Mouse (Mus musculus) cerebellum, adult 2 months (tissue): ENCODE results near the gene Lhx3. TPM values are rescaled to one million over a fixed set of nuclear protein-coding genes. Genes with fewer than 3 reads are reported as not detected.
A peak's percentile ranks its signal among the peaks of the same experiment; 100 is the strongest.

Experiments
- DNase-seq, 2 experiments: peaks; one replicate each; pipeline ENCODE4 v3.0.0; 2021
- H3K27ac ChIP-seq: fragments of 200-500 bp; 2 replicates; pipeline ENCODE4 v1.5.1; 2012; ENCODE audit warnings: low read length, control low read depth, inconsistent platforms; ENCODE audit not compliant: insufficient read depth
- H3K27me3 ChIP-seq: fragments of 200-500 bp; 2 replicates; pipeline ENCODE4 v1.6.1; 2012; ENCODE audit warnings: inconsistent platforms, mild to moderate bottlenecking, low read length, moderate library complexity; ENCODE audit not compliant: control insufficient read depth, insufficient read depth
- H3K4me1 ChIP-seq: fragments of 200-500 bp; 2 replicates; pipeline ENCODE4 v1.6.1; 2011; ENCODE audit warnings: low read length; ENCODE audit not compliant: control insufficient read depth, insufficient read depth
- H3K4me3 ChIP-seq: fragments of 200-500 bp; replicated peaks from 2 replicates; pipeline ENCODE3; 2011; ENCODE audit warnings: mild to moderate bottlenecking, low read depth, low read length, control low read depth; ENCODE audit not compliant: insufficient read depth
- CTCF ChIP-seq: fragments of 200-500 bp; IDR thresholded peaks from 2 replicates; pipeline ENCODE4 v1.5.1; 2011; ENCODE audit warnings: low read depth, mild to moderate bottlenecking, control low read depth, low read length, moderate library complexity, borderline replicate concordance; ENCODE audit not compliant: insufficient read depth
- POLR2A ChIP-seq: fragments of 200-500 bp; IDR thresholded peaks from 2 replicates; pipeline ENCODE4 v1.6.1; 2011; ENCODE audit warnings: low read length, control low read depth, borderline replicate concordance; ENCODE audit not compliant: insufficient read depth
- WGBS: fragments of 180-500 bp; shearing (Covaris S2); methylation state at CpG from one replicate; pipeline ENCODE4 v1.1.7; 2018; 5-methylcytosine and 5-hydroxymethylcytosine counted together
- polyA plus RNA-seq: library from polyadenylated mRNA; depleted of rRNA; stranded (reverse); fragments of >200 nt; gene quantifications from 2 replicates; pipeline ENCODE4 v1.2.3, GENCODE M21; 2012

Lhx3 gene
- polyA plus RNA-seq, 1 experiment, result 1.3 TPM

DNA sequence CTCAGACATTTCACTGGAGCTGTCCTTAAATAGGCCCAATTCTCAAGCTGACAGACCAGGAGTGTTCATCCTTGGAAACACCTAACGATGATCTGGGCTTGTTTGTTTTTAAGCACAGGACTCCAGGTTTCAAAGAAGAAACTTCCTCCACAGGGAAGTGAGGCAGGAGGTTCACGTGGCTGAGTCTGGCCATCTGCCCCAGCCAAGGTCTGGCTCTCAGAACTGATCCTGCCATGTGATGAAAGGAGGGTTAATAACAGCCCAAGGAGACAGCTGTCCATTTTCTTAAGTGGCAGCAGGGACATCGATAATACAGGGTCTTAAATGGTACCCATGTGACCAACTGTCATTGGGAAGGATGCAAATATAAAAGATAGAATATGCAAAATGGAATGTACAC is 1.5 kb upstream of the Lhx3 start:
- Histone ChIP-seq H3K27me3 (no peaks in the 10 kb centered on the region), H3K4me3 (no peak overlapping the region), H3K4me1 (no peaks in the 10 kb centered on the region; the same call in 1 of the 2 replicates), H3K27ac (no peak overlapping the region)
- TF ChIP-seq CTCF (no peak), POLR2A (no peak)
- WGBS, result 28% methylated on average over 3 of the region's 3 CpGs
- no peak for DNase-seq

DNA sequence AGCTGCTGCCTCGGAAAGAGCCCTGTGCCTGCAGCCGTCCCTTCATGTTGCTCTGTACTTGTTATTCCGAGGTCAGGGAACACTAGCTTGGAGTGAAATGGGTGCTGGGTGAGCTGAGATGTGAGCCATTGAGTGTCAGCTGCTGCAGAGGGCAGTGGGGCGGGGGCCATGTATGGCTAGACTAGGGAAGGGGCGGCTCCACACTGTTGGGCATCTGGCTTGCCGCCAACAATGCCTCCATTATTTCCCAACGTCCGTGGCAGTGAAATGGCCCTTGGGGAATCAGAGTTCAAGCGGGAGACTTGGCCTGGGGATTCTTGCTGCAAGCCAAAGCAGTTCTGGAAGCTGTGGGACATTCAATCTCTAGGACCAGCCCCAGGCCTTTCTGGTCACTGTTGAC is 530 bp downstream of the Lhx3 start:
- no peak overlapping the region for H3K4me3 ChIP-seq
- TF ChIP-seq CTCF (no peak), POLR2A (no peak)
- no peak overlapping the region for H3K27ac ChIP-seq
- 41% methylated on average over 9 of the region's 9 CpGs for WGBS
- DNase-seq, result no peak
- no peaks in the 10 kb centered on the region for H3K4me1 ChIP-seq
- H3K27me3 ChIP-seq, result no peaks in the 10 kb centered on the region

DNA sequence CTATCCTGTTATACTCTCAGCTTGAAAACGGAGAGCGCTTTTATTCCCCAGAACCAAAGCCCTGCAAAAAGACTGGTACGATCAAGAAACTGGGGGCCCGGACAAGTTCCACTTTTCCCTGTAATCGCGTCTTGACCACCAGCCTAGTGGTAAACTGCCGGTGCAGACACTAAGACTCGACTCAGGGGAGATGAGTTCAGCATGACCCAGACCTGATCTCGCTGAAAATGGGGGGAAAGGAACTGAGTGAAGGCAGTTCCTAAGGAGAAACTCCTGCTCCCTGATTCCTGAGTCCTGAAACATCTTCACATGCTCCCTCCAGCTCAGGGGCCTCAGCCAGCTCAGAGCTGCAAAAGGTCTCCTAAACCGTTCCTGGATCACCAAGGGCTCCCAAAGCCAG is 2.3 kb downstream of the Lhx3 start:
- TF ChIP-seq CTCF (no peak), POLR2A (no peak)
- Histone ChIP-seq H3K4me3 (no peak overlapping the region), H3K27me3 (no peaks in the 10 kb centered on the region), H3K27ac (no peak overlapping the region), H3K4me1 (no peaks in the 10 kb centered on the region)
- DNase-seq, result no peak
- 85% methylated on average over 10 of the region's 10 CpGs for WGBS

DNA sequence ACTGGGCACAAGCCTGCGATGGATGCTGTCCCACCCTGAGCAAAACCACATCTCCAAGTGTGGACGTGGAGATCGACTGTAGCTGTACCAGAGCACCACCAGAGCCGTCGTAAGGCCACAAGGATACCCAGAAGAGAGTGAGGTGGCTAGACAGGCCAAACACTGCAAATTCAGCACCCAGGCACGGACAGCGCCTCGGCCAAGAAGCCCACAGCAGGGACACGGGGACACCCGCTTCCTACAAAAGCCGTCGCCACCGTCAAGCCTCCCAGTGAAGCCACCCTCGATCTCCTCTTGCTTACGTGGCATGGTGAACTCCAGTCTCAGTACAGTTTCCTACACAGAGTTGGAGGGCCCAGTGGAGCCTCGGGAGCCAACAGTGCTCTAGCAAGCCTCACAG is 3.0 kb downstream of the Lhx3 start:
- WGBS, result 80% methylated on average over 16 of the region's 16 CpGs
- H3K27me3 ChIP-seq, result no peaks in the 10 kb centered on the region
- no peak for DNase-seq
- H3K4me1 ChIP-seq, result no peaks in the 10 kb centered on the region
- H3K4me3 ChIP-seq, result no peak overlapping the region
- no peak overlapping the region for H3K27ac ChIP-seq
- TF ChIP-seq POLR2A (no peak), CTCF (no peak)

DNA sequence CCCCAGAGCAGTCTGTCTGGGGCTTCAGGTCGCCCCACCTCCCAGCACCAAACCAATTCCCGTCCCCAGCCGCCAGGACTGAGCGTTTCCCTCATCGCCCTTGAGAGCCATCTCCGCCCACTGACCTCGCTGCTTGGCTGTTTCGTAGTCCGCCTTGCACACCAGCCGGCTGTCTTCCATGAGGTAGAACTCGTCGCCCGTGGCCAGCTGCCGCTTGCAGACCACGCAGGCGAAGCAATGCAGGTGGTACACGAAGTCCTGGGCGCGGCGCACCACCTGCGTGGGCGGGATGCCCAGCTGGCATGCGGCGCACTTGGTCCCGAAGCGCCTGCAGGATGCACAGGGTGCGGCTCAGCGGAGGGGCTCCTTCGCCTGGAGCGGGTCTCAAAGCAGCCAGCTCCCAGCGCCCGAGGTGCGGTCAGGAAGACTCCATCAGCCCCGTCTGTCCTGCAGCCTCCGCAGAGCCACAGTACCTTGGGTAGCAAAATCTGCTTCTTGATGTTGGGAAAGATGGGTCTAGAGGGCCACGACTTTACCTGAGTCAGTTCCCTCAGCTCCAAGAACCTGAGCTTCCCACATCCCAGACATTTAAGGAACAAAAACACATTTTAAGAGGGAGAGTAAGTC is 5.1 kb downstream of the Lhx3 start:
- Histone ChIP-seq H3K27me3 (no peaks in the 10 kb centered on the region), H3K27ac (no peak overlapping the region), H3K4me3 (peak overlapping the region; percentile 46), H3K4me1 (no peaks in the 10 kb centered on the region)
- peak; percentile 28 to 44 for DNase-seq
- TF ChIP-seq CTCF (no peak), POLR2A (no peak)
- WGBS, result 5% methylated on average over 36 of the region's 36 CpGs

DNA sequence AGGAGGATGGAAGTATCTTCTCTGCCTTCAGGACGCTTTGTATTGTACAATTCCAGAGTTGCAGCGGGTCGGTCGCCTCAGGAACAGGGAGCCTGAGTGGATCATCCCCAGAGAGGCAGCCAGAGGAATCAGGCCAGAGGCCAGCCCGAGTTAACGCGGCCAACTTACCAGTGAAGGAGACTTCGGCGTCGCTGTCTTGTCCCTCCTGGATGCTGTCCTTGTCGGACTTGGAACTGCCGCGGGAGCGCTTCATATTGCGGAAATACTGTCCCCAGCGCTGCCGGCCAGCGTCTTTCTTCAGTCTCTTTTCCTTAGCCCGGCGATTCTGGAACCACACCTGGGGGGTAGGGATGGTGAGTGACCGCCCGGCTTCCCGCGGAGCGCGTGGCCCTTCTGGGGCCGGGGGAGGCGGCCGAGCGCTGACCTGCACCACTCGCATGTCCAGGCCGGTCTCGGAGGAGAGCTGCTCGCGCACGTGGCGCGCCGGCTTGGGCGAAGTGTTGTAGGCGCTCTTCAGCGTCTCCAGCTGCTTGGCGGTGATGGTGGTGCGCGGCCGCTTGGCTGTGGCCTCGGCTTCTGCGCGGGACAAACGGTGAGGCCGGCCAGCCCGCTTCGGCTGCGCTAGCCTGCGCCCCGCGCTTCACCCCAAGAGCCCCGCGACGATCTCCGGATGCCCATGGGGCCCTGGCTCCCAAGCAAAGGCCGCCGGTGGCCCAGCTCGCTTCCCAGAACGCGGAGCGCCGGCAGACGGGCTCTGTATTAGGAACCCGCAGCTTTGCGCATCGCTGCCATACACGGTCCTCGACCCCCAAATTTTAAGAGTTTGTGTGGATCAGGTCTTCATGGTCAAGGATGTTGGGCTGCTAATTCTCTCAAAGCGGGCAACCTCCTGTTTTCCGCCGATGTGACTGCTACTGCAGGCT is 5.9 kb downstream of the Lhx3 start:
- 2% methylated on average over 76 of the region's 77 CpGs for WGBS
- Histone ChIP-seq H3K27me3 (no peaks in the 10 kb centered on the region), H3K27ac (no peak overlapping the region), H3K4me1 (no peaks in the 10 kb centered on the region), H3K4me3 (peak overlapping the region; percentile 46)
- TF ChIP-seq POLR2A, result no peak
- no peak for TF ChIP-seq CTCF
- peak in 1 of 2 experiments; percentile 36 for DNase-seq

DNA sequence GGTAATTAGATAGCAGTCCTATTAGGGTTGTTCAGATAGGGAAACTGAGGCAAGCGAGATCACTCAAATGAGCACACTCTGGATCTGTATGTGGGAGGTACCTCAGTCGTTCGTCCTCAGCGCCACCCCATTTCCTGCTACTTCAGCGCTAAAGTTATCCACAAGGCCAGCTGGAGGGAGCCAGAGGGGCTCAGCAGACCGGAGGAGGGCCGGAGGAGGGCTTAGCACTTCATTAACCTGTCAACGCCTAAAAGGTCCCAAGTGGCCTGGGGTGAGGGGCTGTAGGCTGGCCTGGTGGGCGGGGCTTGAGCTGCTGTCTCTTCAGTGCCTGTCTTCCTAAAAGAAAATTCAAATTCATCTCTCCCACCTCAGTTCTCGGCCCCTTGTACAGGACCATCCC is 9.6 kb downstream of the Lhx3 start:
- Histone ChIP-seq H3K27ac (no peak overlapping the region), H3K4me1 (no peaks in the 10 kb centered on the region), H3K27me3 (no peaks in the 10 kb centered on the region), H3K4me3 (no peak overlapping the region)
- TF ChIP-seq POLR2A (no peak), CTCF (no peak)
- DNase-seq, result no peak
- 48% methylated on average over 10 of the region's 10 CpGs for WGBS

DNA sequence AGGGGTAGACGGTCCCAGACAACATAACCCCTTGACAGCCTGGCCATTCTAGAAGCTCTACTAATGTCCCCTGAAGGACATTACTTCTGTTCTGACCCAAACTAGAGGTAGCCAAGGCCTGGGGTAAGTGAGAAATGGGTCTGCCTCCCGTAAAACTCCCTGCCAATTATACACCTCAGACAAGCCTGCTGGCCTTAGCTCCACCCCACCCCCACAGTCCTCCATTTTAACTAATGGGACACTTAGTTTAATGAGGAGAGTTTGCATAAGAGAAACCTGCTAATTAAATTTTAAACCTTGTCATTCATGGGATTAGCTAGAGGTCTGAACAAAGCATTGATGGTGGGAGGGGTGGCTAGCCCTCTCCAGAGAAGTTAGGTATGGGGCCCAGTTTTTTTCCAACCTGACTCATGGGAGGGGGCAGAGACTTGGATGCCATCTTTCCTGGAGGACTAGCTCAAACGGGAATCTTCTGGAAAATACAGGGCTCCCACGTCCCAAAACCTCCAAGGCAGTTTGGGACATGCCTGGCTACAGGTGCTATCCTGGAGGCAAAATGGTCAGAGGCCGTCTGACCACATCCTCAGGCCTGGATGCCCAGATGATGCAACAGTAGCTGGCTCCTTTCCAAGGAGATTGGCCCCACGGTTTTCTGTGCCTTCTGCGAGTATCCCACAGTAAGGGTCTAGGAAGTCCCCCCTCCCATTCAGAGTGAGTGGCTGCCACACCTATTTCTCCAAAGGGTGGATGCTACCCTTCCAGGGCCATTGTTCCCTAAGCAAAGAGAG is 13.3 kb downstream of the Lhx3 start:
- no peak overlapping the region for H3K27ac ChIP-seq
- no peak for DNase-seq
- WGBS, result 63% methylated on average over 7 of the region's 7 CpGs
- no peaks in the 10 kb centered on the region for H3K4me1 ChIP-seq
- no peaks in the 10 kb centered on the region for H3K27me3 ChIP-seq
- no peak for TF ChIP-seq POLR2A
- TF ChIP-seq CTCF, result no peak
- no peak overlapping the region for H3K4me3 ChIP-seq
